Mouse (Mus musculus): ENCODE measurements at regions not wholly inside any gene's neighbourhood (a gene's known extent, or its start where the extent isn't known, plus 50 kb on each side); places are given as distances from the start of the nearest gene placed in this dataset.

DNA sequence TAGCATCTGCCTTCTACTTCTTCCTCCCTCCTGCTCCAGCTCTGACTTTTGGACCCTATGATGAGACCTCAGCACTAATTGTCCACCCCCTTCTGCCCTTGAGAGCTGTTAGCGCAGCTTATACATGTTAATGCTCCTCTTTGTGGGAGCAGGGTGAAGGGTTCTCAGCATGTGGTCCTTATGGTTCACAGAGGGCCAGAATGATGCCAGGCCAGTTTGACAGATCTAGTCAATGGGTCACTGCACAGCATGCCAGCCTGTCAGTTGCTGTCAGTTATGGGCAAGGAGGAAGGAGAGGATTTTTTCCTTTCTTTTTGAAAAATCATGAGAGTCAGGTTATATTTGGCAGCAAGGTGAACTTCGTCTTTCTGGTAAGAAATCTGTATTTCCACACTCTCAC lies 68.4 kb downstream of the 4931417E11Rik start:
- no peak for DNase-seq (ENCODE audit: inconsistent ontology term)

DNA sequence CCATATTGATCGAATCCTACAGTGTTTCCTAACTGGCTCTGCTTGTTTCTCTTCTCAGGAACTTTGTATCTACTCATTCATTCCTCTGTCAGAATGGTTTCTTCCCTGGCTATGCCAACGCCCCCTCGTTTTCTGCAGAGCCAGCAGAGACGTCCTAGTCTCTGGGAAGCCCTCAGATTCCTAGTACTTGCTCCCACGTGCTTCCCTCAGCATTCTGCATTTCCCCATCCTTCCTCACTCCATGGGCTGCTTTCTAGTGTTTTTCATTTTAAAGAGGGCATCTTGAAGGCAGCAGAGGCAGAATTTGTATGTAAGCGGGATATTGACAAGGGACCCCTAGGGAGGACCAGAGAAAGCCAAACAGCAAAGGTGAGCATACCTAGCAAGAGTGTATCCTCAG lies 80.2 kb downstream of the 4931417E11Rik start:
- DNase-seq (ENCODE audit: inconsistent ontology term), result no peak

- DNase-seq (ENCODE audit: inconsistent ontology term), result no peak
Measured at GRCm38 (mm10) chr6:73386261-73386660, 83.2 kb downstream of the 4931417E11Rik start.

DNA sequence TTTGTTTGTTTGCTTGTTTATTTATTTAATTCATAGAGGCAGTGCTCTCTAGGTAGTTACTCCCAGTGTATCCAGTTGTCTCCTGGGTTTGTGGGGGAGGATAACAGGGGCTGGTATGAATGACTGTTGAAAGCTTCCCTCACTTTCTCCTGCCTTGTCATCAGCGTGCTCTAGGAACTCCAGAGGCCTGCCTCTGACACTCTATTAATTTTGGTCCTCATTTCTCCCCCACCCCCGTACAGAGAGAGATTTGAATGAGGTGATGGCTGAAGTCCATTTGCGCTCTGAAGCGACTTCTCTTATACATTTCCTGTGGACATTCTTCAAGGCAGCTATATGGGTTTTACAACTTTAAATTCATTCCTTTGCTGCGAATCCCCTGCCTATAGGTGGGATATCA lies 89.6 kb downstream of the 4931417E11Rik start:
- no peak for DNase-seq (ENCODE audit: inconsistent ontology term)

GRCm38 (mm10) chr6:73377884-73378283 lies 91.6 kb downstream of the 4931417E11Rik start:
- DNase-seq (ENCODE audit: inconsistent ontology term), result no peak

DNA sequence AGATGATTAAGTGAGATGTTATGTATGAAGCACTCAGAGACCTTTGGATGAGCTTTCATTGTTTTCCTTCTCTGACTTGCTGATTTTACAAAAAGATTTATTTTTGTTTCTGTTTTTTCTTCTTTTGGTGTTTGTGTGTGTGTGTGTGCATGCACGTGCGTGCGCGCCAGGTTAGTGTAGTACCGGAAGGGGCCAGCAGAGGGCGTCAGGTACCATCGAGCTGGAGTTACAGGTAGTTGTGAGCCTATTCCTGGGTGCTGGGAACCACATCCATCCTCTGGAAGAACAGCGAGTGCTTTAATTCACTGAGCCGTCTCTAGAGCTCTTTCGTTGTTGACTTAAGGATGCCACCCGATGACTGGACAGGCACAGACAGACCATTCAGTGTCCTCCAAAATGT lies 93.2 kb downstream of the 4931417E11Rik start:
- DNase-seq (ENCODE audit: inconsistent ontology term), result no peak

DNA sequence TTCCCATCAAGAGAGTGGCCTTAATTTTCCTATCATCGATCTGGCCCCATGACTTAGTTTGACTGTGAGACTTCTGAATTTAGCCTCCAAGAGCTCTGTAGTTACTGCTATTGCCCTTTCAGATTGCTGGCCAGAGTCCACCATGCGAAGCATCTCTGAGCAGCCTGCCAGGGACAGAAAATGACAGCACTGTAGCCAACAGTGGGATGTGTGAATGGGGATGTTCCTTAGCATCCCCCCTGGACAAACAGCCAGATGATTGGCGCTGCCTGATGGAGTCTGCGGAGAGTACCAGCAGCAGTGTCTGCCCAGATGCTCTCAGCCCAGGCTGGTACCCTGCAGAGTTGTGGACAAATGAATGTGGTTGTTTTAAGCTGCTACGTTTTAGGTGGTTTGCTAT lies 96.6 kb downstream of the 4931417E11Rik start:
- DNase-seq (ENCODE audit: inconsistent ontology term), result no peak

- no peak for DNase-seq (ENCODE audit: inconsistent ontology term)
Measured at GRCm38 (mm10) chr6:73371866-73372265, 97.6 kb downstream of the 4931417E11Rik start.

DNA sequence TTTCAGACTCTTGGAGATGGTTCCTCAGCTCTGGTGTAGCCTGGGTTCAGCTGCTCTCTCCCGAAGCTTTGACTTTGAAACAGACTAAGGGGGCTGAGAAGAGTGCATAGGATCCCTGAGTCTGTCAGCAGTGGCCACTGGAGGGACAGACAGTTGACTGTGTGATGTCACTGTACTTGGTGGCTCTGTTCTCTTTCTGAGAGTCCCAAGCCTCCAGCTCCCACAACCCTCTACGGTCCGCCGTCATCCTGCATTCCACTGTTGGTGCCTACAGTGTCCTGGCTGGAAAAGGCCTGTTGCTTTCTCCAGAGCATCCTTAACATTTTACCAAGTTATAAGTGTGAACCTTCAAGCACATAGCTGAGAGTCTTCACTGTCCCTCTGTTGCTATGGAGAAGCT lies 98.6 kb downstream of the 4931417E11Rik start:
- no peak for DNase-seq (ENCODE audit: inconsistent ontology term)

DNA sequence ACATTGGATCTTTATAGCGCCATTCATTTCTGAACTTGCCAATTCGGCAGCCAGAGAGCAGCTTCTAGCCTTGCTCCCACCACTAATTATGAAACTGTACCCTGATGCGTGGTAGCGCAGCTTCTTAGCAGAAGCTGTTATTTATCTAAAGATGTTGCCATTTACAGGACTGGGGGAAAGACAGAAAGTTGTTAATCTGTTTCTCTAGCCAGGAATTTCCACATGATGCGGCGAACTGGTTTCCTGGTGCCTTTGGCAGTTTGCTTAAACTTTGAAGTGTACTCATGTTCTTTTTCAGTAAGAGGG lies 100.7 kb downstream of the 4931417E11Rik start:
- no peak for DNase-seq (ENCODE audit: inconsistent ontology term)

DNA sequence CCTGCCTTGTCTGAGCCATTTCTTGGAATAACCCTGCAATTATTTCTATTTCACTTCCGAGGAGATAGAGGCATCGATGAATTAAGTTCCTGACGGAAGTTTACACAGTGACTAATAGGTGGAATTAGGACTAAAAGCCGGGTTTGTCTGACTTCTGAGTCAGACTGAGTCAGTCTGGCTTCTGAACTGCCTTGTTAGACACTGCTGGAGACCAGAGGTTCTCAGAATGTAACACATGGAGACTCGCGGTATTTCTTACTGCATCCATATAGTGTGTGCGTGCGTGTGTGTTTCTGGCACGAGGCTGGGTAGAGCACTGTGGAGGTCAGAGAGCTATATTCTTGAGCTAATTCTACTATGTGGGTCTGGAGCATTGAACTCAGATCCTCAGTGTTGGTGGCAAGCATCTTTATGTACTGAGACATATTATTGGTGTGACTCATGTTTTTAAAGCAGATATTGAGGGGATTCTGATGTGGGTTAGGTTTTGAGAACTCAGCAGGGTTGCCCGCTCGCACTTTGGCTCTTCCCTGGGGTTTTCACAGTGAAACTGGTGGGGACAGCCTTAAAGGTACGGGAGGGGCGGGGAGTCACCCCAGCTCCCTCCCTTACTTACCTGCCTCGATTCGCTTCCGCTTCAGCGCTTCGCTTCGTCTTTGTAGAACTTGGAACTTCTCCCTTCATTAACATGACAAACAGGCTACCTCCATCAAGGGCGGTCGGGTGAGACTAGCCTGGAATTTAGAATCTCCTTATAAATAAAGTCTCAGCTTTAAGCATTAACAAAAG lies 101.2 kb downstream of the 4931417E11Rik start:
- DNase-seq (ENCODE audit: inconsistent ontology term), result peak; percentile 60

DNA sequence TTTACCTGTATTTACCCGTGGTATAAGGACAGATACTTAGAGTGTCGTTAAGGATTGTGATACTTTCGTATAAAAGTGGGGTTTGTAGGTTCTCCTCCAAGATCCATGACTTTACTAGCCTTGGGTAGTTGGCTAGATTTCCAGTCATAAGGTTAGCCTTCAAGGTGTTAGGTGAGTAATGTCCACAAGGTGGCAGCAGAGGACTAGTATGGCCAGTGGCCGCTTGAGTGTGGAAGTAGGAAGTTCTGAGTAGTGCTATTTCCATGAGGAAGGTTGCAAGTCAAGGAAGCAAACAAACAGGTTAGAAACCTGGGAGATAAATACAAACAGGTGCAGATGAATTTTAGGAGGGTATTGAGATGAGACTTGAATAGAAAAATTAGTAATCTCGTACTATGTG lies 101.9 kb downstream of the 4931417E11Rik start:
- no peak for DNase-seq (ENCODE audit: inconsistent ontology term)

DNA sequence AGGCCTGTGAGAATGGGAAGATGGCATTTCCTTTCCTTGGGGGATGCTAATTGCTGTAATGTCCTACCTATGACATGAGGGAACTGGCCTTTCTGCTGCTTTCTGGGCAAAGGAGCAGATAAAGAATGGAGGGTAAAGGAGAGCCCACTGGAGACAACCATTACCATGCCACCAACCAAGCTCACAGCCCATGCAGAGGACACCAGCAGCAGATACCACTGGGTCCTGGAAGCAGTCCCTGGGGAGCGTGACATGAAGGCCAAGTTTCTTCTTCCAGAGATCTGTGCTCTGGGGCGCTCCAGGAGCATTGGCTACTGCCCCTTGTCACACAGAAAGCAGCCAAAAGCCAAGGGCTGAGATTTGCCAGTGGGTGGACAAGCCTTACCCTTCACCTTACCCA lies 102.8 kb downstream of the 4931417E11Rik start:
- DNase-seq (ENCODE audit: inconsistent ontology term), result no peak

DNA sequence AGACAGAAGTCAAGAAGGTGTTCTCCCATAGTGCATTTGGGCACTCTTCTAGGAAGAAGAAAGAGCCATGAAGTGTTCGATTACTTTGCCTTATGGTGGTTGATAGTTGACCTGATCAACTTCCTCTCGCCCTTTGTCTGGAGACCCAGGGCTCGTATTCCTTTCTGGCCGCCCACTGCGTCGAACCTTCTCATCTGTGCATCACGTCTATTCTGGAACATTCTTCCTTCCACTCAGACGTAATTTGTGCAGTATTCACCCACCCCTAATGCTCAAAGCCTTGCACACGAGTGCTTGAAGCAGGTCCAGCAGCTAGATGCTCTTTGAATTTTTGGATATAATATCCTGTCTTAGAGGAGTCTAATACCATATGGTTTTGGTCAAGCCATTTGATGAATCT lies 104.2 kb downstream of the 4931417E11Rik start:
- no peak for DNase-seq (ENCODE audit: inconsistent ontology term)

DNA sequence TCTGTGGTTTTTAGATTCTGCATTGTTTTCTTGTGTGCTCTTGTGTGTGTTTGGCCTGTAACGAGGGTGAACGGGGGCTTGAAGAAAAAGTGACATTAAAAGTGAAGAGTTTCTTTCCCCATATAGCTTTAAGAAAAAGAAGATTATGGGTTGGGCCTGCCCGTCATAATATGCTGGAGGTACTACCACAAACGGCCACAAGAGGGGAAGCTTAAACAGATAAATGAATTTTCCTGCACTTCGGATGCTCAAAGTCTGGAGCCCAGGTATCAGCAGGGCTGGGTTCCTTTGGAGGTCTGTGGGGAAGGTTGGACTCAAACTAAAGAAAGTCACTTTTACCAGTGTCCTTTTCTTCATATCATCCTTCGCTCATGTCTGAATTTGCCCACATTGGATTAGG lies 86.8 kb downstream of the Suclg1 start:
- DNase-seq (ENCODE audit: inconsistent ontology term), result no peak

- no peak for DNase-seq (ENCODE audit: inconsistent ontology term)
Measured at GRCm38 (mm10) chr6:73329666-73330065, 81.5 kb downstream of the Suclg1 start.

Data from Muller cell, postnatal 12 days (primary cell).